Mouse (Mus musculus) cerebellum, adult 2 months (tissue): Measurements from ENCODE around the gene Gm3646. TPM values are rescaled to one million over a fixed set of nuclear protein-coding genes. Genes with fewer than 3 reads are reported as not detected.
A peak's percentile ranks its signal among the peaks of the same experiment; 100 is the strongest.

ENCODE experiments used
- DNase-seq, 2 experiments: peaks; one replicate each; pipeline ENCODE4 v3.0.0; 2021
- H3K27ac ChIP-seq: fragments of 200-500 bp; 2 replicates; pipeline ENCODE4 v1.5.1; 2012; ENCODE audit warnings: low read length, control low read depth, inconsistent platforms; ENCODE audit not compliant: insufficient read depth
- H3K27me3 ChIP-seq: fragments of 200-500 bp; 2 replicates; pipeline ENCODE4 v1.6.1; 2012; ENCODE audit warnings: inconsistent platforms, mild to moderate bottlenecking, low read length, moderate library complexity; ENCODE audit not compliant: control insufficient read depth, insufficient read depth
- H3K4me1 ChIP-seq: fragments of 200-500 bp; 2 replicates; pipeline ENCODE4 v1.6.1; 2011; ENCODE audit warnings: low read length; ENCODE audit not compliant: control insufficient read depth, insufficient read depth
- H3K4me3 ChIP-seq: fragments of 200-500 bp; replicated peaks from 2 replicates; pipeline ENCODE3; 2011; ENCODE audit warnings: mild to moderate bottlenecking, low read depth, low read length, control low read depth; ENCODE audit not compliant: insufficient read depth
- CTCF ChIP-seq: fragments of 200-500 bp; IDR thresholded peaks from 2 replicates; pipeline ENCODE4 v1.5.1; 2011; ENCODE audit warnings: low read depth, mild to moderate bottlenecking, control low read depth, low read length, moderate library complexity, borderline replicate concordance; ENCODE audit not compliant: insufficient read depth
- POLR2A ChIP-seq: fragments of 200-500 bp; IDR thresholded peaks from 2 replicates; pipeline ENCODE4 v1.6.1; 2011; ENCODE audit warnings: low read length, control low read depth, borderline replicate concordance; ENCODE audit not compliant: insufficient read depth
- WGBS: fragments of 180-500 bp; shearing (Covaris S2); methylation state at CpG from one replicate; pipeline ENCODE4 v1.1.7; 2018; 5-methylcytosine and 5-hydroxymethylcytosine counted together
- polyA plus RNA-seq: library from polyadenylated mRNA; depleted of rRNA; stranded (reverse); fragments of >200 nt; gene quantifications from 2 replicates; pipeline ENCODE4 v1.2.3, GENCODE M21; 2012; rRNA removed

The Gm3646 gene
- polyA plus RNA-seq, 1 experiment: not detected

DNA sequence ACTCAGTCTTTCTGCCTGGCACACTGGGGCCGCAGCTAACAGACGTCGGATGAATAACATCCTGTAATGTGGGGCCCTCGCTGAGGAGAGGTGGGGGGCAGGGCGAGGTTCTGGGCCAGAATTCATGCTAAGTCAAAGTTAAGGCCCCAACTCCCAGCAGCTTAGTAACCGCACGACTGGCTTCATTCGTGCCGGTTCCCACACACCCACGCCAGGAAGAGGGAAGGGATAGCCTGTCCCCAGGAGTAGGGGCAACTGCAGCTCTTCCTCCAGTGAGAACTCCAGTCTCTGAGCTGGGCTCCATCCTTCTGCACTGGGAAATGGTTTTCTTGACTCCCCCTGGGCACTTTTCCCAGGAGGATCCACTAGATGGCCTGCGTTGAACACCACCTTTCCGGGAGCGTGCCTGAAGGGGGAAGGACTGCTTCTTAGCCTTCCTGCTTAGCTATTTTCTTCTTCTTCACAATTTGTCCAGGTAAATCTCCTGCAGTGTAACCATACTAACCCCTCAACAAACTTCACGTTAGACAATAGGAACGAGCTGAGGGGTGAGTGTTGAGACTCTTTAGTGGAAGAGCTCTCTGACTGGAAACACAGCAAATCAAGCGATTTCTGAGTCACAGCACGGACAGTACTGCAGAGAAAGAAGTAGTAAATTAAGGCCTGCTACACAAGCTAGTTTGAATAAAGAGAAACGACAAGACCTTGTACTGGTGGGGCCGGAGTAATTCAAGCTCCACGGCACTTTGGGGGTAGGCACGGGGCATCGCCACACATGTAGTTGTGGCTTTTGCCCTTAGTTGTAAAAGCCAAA lies 43.7 kb downstream of the Gm3646 start:
- H3K4me1 ChIP-seq: peaks cover 4% of the 10 kb centered on the region; the same call in 1 of the 2 replicates
- no peaks in the 10 kb centered on the region for H3K27me3 ChIP-seq
- TF ChIP-seq POLR2A (no peak), CTCF (peak; percentile 85)
- H3K27ac ChIP-seq: no peak overlapping the region
- H3K4me3 ChIP-seq: no peak overlapping the region
- WGBS: 9% methylated on average over 22 of the region's 22 CpGs
- peak; percentile 71 to 76 for DNase-seq

DNA sequence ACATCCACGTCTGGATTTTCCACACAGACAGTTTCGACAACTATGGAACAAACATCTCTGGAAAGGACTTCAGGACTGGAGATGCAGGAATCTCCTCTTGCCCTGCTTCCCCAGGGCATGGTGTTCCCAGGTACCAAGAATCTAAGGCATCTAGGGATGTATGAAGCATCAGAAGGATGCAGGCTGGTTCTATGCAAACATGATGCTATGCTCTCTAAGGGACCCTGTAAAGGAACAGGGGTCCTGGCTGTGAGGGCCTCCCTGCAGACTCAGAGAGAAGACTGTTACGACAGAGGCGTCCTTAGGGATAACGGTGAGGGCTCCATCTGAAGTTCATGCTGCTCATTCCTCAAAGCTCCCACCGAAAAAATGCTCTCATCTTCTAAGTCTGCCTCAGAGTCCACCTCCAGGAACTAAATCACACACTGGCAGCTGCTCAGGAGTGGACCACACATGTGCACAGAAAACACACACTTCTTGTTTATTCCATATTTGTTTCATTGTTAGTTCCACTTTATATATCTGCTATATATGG lies 44.9 kb downstream of the Gm3646 start:
- no peak overlapping the region for H3K27ac ChIP-seq
- 83% methylated on average over 6 of the region's 6 CpGs for WGBS
- DNase-seq: no peak
- TF ChIP-seq POLR2A (no peak), CTCF (no peak)
- no peak overlapping the region for H3K4me3 ChIP-seq
- H3K4me1 ChIP-seq: peaks cover 4% of the 10 kb centered on the region; the same call in 1 of the 2 replicates
- no peaks in the 10 kb centered on the region for H3K27me3 ChIP-seq

- DNase-seq: no peak
- Histone ChIP-seq H3K27ac (no peak overlapping the region), H3K4me3 (no peak overlapping the region), H3K27me3 (no peaks in the 10 kb centered on the region), H3K4me1 (peaks cover 4% of the 10 kb centered on the region; the same call in 1 of the 2 replicates)
- 64% methylated on average over 9 of the region's 9 CpGs for WGBS
- TF ChIP-seq POLR2A (no peak), CTCF (no peak)
Observed at GRCm38 (mm10) chr1:39759231-39760175, 45.6 kb downstream of the Gm3646 start.

GRCm38 (mm10) chr1:39758244-39758643 lies 46.9 kb downstream of the Gm3646 start:
- H3K27me3 ChIP-seq: no peaks in the 10 kb centered on the region
- H3K27ac ChIP-seq: no peak overlapping the region
- H3K4me3 ChIP-seq: no peak overlapping the region
- H3K4me1 ChIP-seq: peaks cover 4% of the 10 kb centered on the region; the same call in 1 of the 2 replicates
- 63% methylated on average over 9 of the region's 9 CpGs for WGBS
- TF ChIP-seq CTCF (no peak), POLR2A (no peak)
- DNase-seq: no peak

- 61% methylated on average over 11 of the region's 11 CpGs for WGBS
- no peak for TF ChIP-seq CTCF
- no peak for TF ChIP-seq POLR2A
- no peak overlapping the region for H3K27ac ChIP-seq
Observed at GRCm38 (mm10) chr1:39756952-39757351, 48.2 kb downstream of the Gm3646 start.

DNA sequence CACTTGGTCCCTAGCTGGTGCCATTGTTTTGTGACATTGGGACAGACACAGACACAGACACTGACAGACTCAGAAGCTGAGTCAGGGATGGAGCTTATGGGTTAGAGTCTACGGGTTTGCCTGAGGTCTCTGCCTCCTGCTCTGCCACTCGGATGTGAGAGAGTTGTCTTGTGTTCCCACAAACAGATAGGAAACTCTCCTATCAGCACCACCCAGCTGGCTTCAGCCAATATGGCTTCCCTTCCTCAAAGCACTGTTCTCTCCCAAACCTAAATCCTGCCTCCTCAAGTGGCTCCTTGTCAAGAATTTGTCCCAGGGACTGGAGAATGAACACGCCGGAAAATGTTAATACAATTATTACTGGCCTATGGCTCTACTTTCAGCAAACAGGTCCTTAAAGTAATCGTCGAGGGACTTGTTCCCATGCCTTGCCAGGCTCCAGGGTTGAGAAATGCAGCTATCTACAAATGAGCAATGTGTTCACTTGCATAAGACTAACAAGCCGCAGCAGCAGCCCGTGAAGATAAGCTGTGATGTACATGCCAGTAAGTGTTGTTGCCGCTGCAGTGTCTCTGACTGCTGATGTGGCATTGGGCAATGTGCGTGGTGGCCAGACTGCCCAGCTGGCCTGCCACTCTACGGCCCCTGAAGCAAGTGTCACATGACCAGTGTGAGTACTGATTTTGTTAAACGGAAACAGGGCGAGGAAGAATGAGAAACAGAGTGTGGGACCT lies 50.7 kb downstream of the Gm3646 start:
- DNase-seq: no peak
- no peak for TF ChIP-seq POLR2A
- whole genome bisulfite sequencing: 56% methylated on average over 13 of the region's 13 CpGs
- Histone ChIP-seq H3K27me3 (no peaks in the 10 kb centered on the region), H3K4me1 (no peaks in the 10 kb centered on the region), H3K27ac (no peak overlapping the region), H3K4me3 (no peak overlapping the region)

More at GRCm38 (mm10) chr1:39756952-39757351, 48.2 kb downstream of the Gm3646 start:
- peaks cover 4% of the 10 kb centered on the region; the same call in 1 of the 2 replicates for H3K4me1 ChIP-seq
- no peak for DNase-seq
- H3K27me3 ChIP-seq: no peaks in the 10 kb centered on the region
- H3K4me3 ChIP-seq: no peak overlapping the region

Other genes starting within 250 kb of the Gm3646 start
- 22.3 and 26.3 TPM in 2 replicates for gene Rnf149, start 227.9 kb downstream of the Gm3646 start, polyA plus RNA-seq
- gene Creg2, start 153.9 kb downstream of the Gm3646 start, polyA plus RNA-seq: 6.0 and 8.2 TPM in 2 replicates
- gene Rfx8, start 84.3 kb downstream of the Gm3646 start, polyA plus RNA-seq: 0.26 and 0.29 TPM in 2 replicates
- gene Map4k4, start 95.6 kb upstream of the Gm3646 start, polyA plus RNA-seq: 166 and 168 TPM in 2 replicates